Mouse (Mus musculus): ENCODE data around the gene Ophn1. TPM values are rescaled to one million over a fixed set of nuclear protein-coding genes. Genes with fewer than 3 reads are reported as not detected.

Ophn1 gene
- total RNA-seq, 4 experiments from 2014 or later = 34.9 to 42.3 (median 36.0) TPM

Small RNA genes lying within 50 kb of the gene (microRNA-seq; reads per million reads assigned to microRNA genes)
- gene Gm27554 = 0 reads per million in 2 experiments

Other genes starting within 250 kb of the Ophn1 start
- 10 to 100 TPM; 33.1 to 37.4 (median 34.9) TPM for gene Yipf6, start 45.3 kb upstream of the Ophn1 start, total RNA-seq (2022)
- 10 to 100 TPM; 23.7 to 28.2 (median 25.4) TPM for gene Stard8, start 112.2 kb upstream of the Ophn1 start, total RNA-seq (2022)
- 10 to 100 TPM; 10.8 to 17.6 (median 15.2) TPM for gene Efnb1, start 245.1 kb upstream of the Ophn1 start, total RNA-seq (2022)